13 mouse cellular contexts compared by ENCODE assay signal in genomic region chr4:41781748-41782485, GRCm38 (mm10). TPM values are rescaled to one million over a fixed set of nuclear protein-coding genes. Genes with fewer than 3 reads are reported as not detected.
DNase-seq lines count a peak whose midpoint lies in the region; ATAC-seq and TF ChIP-seq lines count a peak whose summit lies in the region.
"Not testable (repeated sequence)": the region's sequence is repeated elsewhere in the genome, so short reads cannot be mapped to it uniquely, and the experiment has no call there.
"Had no signal": no experiment of that assay in that cellular context is flagged by ENCODE, and none has a peak within 500 bp of the region (broad histone marks: within the 10 kb centered on the region; RNA-seq: fewer than 3 reads in every experiment).

No protein-coding gene starts in this region.

- not testable (repeated sequence) for H3K9ac ChIP-seq in embryonic facial prominence, embryonic 14.5 days (ENCODE audit: low read depth, low read length); lung, embryonic 15.5 days
- peak overlapping the region; percentile 65 for H3K9ac ChIP-seq in heart, embryonic 12.5 days

- WGBS in embryonic facial prominence, embryonic 14.5 days = 10% methylated on average over 13 of the region's 21 CpGs
- 17% methylated on average over 17 of the region's 21 CpGs for WGBS in heart, embryonic 12.5 days
- WGBS in hindbrain, embryonic 10.5 days = 19% methylated on average over 19 of the region's 21 CpGs
- 17% methylated on average over 18 of the region's 21 CpGs for WGBS in limb, embryonic 10.5 days
- 18% methylated on average over 13 of the region's 21 CpGs for WGBS in lung, embryonic 15.5 days

- not testable (repeated sequence) for H3K4me1 ChIP-seq in embryonic facial prominence, embryonic 14.5 days (ENCODE audit: control insufficient read depth, insufficient read depth, low read length); heart, embryonic 12.5 days (replicated peaks); limb, embryonic 10.5 days; lung, embryonic 15.5 days; testis, adult 2 months (ENCODE audit: control insufficient read depth, insufficient read depth, low read length)
- peaks cover 14% of the 10 kb centered on the region for H3K4me1 ChIP-seq in hindbrain, embryonic 10.5 days (replicated peaks)

- not testable (repeated sequence) for H3K9me3 ChIP-seq in embryonic facial prominence, embryonic 14.5 days (ENCODE audit: control insufficient read depth, low read length); heart, embryonic 12.5 days (replicated peaks); hindbrain, embryonic 10.5 days; limb, embryonic 10.5 days (replicated peaks); lung, embryonic 15.5 days

- peak overlapping the region; percentile 29 for H3K4me2 ChIP-seq in embryonic facial prominence, embryonic 14.5 days (ENCODE audit: low read depth, low read length)
- peak overlapping the region; percentile 62 for H3K4me2 ChIP-seq in heart, embryonic 12.5 days
- peak overlapping the region; percentile 10; the same call in 1 of the 2 replicates for H3K4me2 ChIP-seq in lung, embryonic 15.5 days

- H3K27me3 ChIP-seq in embryonic facial prominence, embryonic 14.5 days (replicated peaks; ENCODE audit: control insufficient read depth, insufficient read depth, low read length); heart, embryonic 12.5 days (replicated peaks); hindbrain, embryonic 10.5 days (ENCODE audit: insufficient read depth, poor library complexity, severe bottlenecking); limb, embryonic 10.5 days (ENCODE audit: low read depth, poor library complexity, severe bottlenecking); lung, embryonic 15.5 days; testis, adult 2 months (ENCODE audit: control insufficient read depth, insufficient read depth, low read length): not testable (repeated sequence)

- not testable (repeated sequence) for H3K4me3 ChIP-seq in embryonic facial prominence, embryonic 14.5 days (ENCODE audit: low read depth, low read length); limb, embryonic 10.5 days; lung, embryonic 15.5 days
- peak overlapping the region; percentile 6; the same call in 1 of the 2 replicates for H3K4me3 ChIP-seq in heart, embryonic 12.5 days
- 0 out of 2 replicates have a peak overlapping the region, but pooled peaks have one; percentile 2 for H3K4me3 ChIP-seq in hindbrain, embryonic 10.5 days
- peak overlapping the region; percentile 54 for H3K4me3 ChIP-seq in testis, adult 2 months (ENCODE audit: control insufficient read depth, low read depth, low read length)

- not testable (repeated sequence) for TF ChIP-seq POLR2A in testis, adult 2 months (IDR thresholded peaks at IDR 0.05; ENCODE audit: control insufficient read depth, low read depth, low read length)

- DNase-seq in cerebellum, adult 8-10 months = peak; percentile 33
- not testable (repeated sequence) for DNase-seq in embryonic facial prominence, embryonic 14.5 days (ENCODE audit: low spot score); hindbrain, embryonic 10.5 days (ENCODE audit: low spot score)
- peak; percentile 31 to 69 for DNase-seq in frontal cortex, postnatal 36 days (ENCODE audit: low spot score in 2 of 2)
- DNase-seq in limb, embryonic 10.5 days (ENCODE audit: low spot score) = peak; percentile 29

- not testable (repeated sequence) for ATAC-seq in embryonic facial prominence, embryonic 14.5 days (ENCODE audit: low read depth); heart, embryonic 12.5 days (ENCODE audit: insufficient number of reproducible peaks, low FRiP score); lung, embryonic 15.5 days (ENCODE audit: borderline replicate concordance, extremely low read depth, low FRiP score, low TSS enrichment)

- TF ChIP-seq CTCF in testis, adult 2 months (IDR thresholded peaks at IDR 0.05; ENCODE audit: control insufficient read depth, insufficient read depth, insufficient replicate concordance, low read depth, low read length) = not testable (repeated sequence)

- H3K36me3 ChIP-seq in embryonic facial prominence, embryonic 14.5 days (ENCODE audit: control insufficient read depth, insufficient read depth, low read length); heart, embryonic 12.5 days; hindbrain, embryonic 10.5 days; limb, embryonic 10.5 days; lung, embryonic 15.5 days; testis, adult 2 months (ENCODE audit: control insufficient read depth, insufficient read depth, low read length): not testable (repeated sequence)

- H3K27ac ChIP-seq in embryonic facial prominence, embryonic 14.5 days (replicated peaks; ENCODE audit: low read depth, low read length); heart, embryonic 12.5 days (ENCODE audit: poor library complexity, severe bottlenecking); hindbrain, embryonic 10.5 days; limb, embryonic 10.5 days; lung, embryonic 15.5 days; testis, adult 2 months (ENCODE audit: control insufficient read depth, insufficient read depth, low read depth, low read length): not testable (repeated sequence)

RNA-seq across cellular contexts. Expression of gene Ccl27a, which starts 7.9 kb away (rescaled TPM):
- polyA plus RNA-seq in embryonic facial prominence, embryonic 14.5 days (2014; fragmentation: Nextera tagmentation; extraction: Ambion mirVana) = 41.4 and 46.0 TPM in 2 replicates
- polyA plus RNA-seq in heart, embryonic 12.5 days (2016; fragmentation: Nextera tagmentation; extraction: Ambion mirVana) = 45.8 and 47.5 TPM in 2 replicates
- polyA plus RNA-seq in hindbrain, embryonic 10.5 days (2016; fragmentation: Nextera tagmentation; extraction: Ambion mirVana) = 51.0 and 86.2 TPM in 2 replicates
- polyA plus RNA-seq in limb, embryonic 10.5 days (2016; fragmentation: Nextera tagmentation; extraction: Ambion mirVana) = 26.7 and 35.6 TPM in 2 replicates
- polyA plus RNA-seq in lung, embryonic 15.5 days (2015; fragmentation: Nextera tagmentation; extraction: Ambion mirVana) = 28.8 and 30.5 TPM in 2 replicates
- 872 and 1,011 TPM in 2 replicates for polyA plus RNA-seq in testis, adult 2 months (2012; rRNA removed)

RNA-seq across cellular contexts. Expression of gene Sigmar1, which starts 26.0 kb away (rescaled TPM):
- polyA plus RNA-seq in embryonic facial prominence, embryonic 14.5 days (2014; fragmentation: Nextera tagmentation; extraction: Ambion mirVana) = 77.9 and 79.7 TPM in 2 replicates
- polyA plus RNA-seq in heart, embryonic 12.5 days (2016; fragmentation: Nextera tagmentation; extraction: Ambion mirVana) = 61.2 and 62.1 TPM in 2 replicates
- polyA plus RNA-seq in hindbrain, embryonic 10.5 days (2016; fragmentation: Nextera tagmentation; extraction: Ambion mirVana) = 77.4 and 89.4 TPM in 2 replicates
- 83.7 and 91.1 TPM in 2 replicates for polyA plus RNA-seq in limb, embryonic 10.5 days (2016; fragmentation: Nextera tagmentation; extraction: Ambion mirVana)
- 75.5 and 80.2 TPM in 2 replicates for polyA plus RNA-seq in lung, embryonic 15.5 days (2015; fragmentation: Nextera tagmentation; extraction: Ambion mirVana)
- polyA plus RNA-seq in testis, adult 2 months (2012; rRNA removed) = 21.0 and 22.3 TPM in 2 replicates

RNA-seq across cellular contexts. Expression of gene Galt, which starts 26.9 kb away (rescaled TPM):
- 35.1 and 36.5 TPM in 2 replicates for polyA plus RNA-seq in embryonic facial prominence, embryonic 14.5 days (2014; fragmentation: Nextera tagmentation; extraction: Ambion mirVana)
- polyA plus RNA-seq in heart, embryonic 12.5 days (2016; fragmentation: Nextera tagmentation; extraction: Ambion mirVana) = 54.6 and 57.0 TPM in 2 replicates
- 22.9 and 24.3 TPM in 2 replicates for polyA plus RNA-seq in hindbrain, embryonic 10.5 days (2016; fragmentation: Nextera tagmentation; extraction: Ambion mirVana)
- 33.7 and 37.6 TPM in 2 replicates for polyA plus RNA-seq in limb, embryonic 10.5 days (2016; fragmentation: Nextera tagmentation; extraction: Ambion mirVana)
- polyA plus RNA-seq in lung, embryonic 15.5 days (2015; fragmentation: Nextera tagmentation; extraction: Ambion mirVana) = 29.2 and 30.8 TPM in 2 replicates
- 11.1 and 13.6 TPM in 2 replicates for polyA plus RNA-seq in testis, adult 2 months (2012; rRNA removed)

RNA-seq across cellular contexts. Expression of gene Arid3c, which starts 51.0 kb away (rescaled TPM):
- polyA plus RNA-seq in embryonic facial prominence, embryonic 14.5 days (2014; fragmentation: Nextera tagmentation; extraction: Ambion mirVana) = 0.12 and 0.15 TPM in 2 replicates
- not detected in 2 replicates for polyA plus RNA-seq in heart, embryonic 12.5 days (2016; fragmentation: Nextera tagmentation; extraction: Ambion mirVana)
- 0.36 and 0.88 TPM in 2 replicates for polyA plus RNA-seq in hindbrain, embryonic 10.5 days (2016; fragmentation: Nextera tagmentation; extraction: Ambion mirVana)
- not detected in 2 replicates for polyA plus RNA-seq in limb, embryonic 10.5 days (2016; fragmentation: Nextera tagmentation; extraction: Ambion mirVana)
- not detected in 2 replicates for polyA plus RNA-seq in lung, embryonic 15.5 days (2015; fragmentation: Nextera tagmentation; extraction: Ambion mirVana)
- polyA plus RNA-seq in testis, adult 2 months (2012; rRNA removed) = 0.12 and 0.17 TPM in 2 replicates
- polyA plus RNA-seq: heart, adult 2 months; intestine, embryonic 15.5 days; liver, adult 2 months; liver, embryonic 16.5 days; stomach, embryonic 16.5 days had no signal

RNA-seq across cellular contexts. Expression of gene Dctn3, which starts 58.9 kb away (rescaled TPM):
- 112 and 117 TPM in 2 replicates for polyA plus RNA-seq in embryonic facial prominence, embryonic 14.5 days (2014; fragmentation: Nextera tagmentation; extraction: Ambion mirVana)
- polyA plus RNA-seq in heart, embryonic 12.5 days (2016; fragmentation: Nextera tagmentation; extraction: Ambion mirVana) = 113 and 118 TPM in 2 replicates
- 171 and 232 TPM in 2 replicates for polyA plus RNA-seq in hindbrain, embryonic 10.5 days (2016; fragmentation: Nextera tagmentation; extraction: Ambion mirVana)
- polyA plus RNA-seq in limb, embryonic 10.5 days (2016; fragmentation: Nextera tagmentation; extraction: Ambion mirVana) = 118 and 123 TPM in 2 replicates
- polyA plus RNA-seq in lung, embryonic 15.5 days (2015; fragmentation: Nextera tagmentation; extraction: Ambion mirVana) = 133 and 136 TPM in 2 replicates
- polyA plus RNA-seq in testis, adult 2 months (2012; rRNA removed) = 84.2 and 90.3 TPM in 2 replicates

Comparison
In these comparisons a context has a peak if more than half of its experiments do, and no peak if none do; other contexts are left out.
1. H3K4me2 ChIP-seq: peak in every context shown above with its lines; median percentile 62 in heart, embryonic 12.5 days; 29 in embryonic facial prominence, embryonic 14.5 days; 10 in lung, embryonic 15.5 days.
2. RNA of gene Ccl27a, which starts 7.9 kb away (polyA plus RNA-seq): 872 to 1,011 TPM in testis, adult 2 months; 51.0 to 86.2 TPM in hindbrain, embryonic 10.5 days, 45.8 to 47.5 TPM in heart, embryonic 12.5 days, 41.4 to 46.0 TPM in embryonic facial prominence, embryonic 14.5 days, 26.7 to 35.6 TPM in limb, embryonic 10.5 days and 28.8 to 30.5 TPM in lung, embryonic 15.5 days; every median in the first group is over 10 times any median in the second.